Mouse (Mus musculus): Measurements from ENCODE around the gene Gm20388.

- no peak for TF ChIP-seq ZNF384 (IDR thresholded peaks at IDR 0.05; ENCODE audit: low read depth, low read length)
- no peak for TF ChIP-seq ZC3H11A (IDR thresholded peaks at IDR 0.05; ENCODE audit: borderline replicate concordance, low read depth, low read length)
Observed at GRCm38 (mm10) chr8:124247581-124247980, 4336.9 kb downstream of the Gm20388 start.
